Mouse (Mus musculus) lung, postnatal 4 days (tissue): ENCODE results near the gene Pi4k2a.

ENCODE experiments used
- DNase-seq, 2 experiments: peaks; one replicate each; pipeline ENCODE4 v3.0.0; 2021

The Pi4k2a gene

DNA sequence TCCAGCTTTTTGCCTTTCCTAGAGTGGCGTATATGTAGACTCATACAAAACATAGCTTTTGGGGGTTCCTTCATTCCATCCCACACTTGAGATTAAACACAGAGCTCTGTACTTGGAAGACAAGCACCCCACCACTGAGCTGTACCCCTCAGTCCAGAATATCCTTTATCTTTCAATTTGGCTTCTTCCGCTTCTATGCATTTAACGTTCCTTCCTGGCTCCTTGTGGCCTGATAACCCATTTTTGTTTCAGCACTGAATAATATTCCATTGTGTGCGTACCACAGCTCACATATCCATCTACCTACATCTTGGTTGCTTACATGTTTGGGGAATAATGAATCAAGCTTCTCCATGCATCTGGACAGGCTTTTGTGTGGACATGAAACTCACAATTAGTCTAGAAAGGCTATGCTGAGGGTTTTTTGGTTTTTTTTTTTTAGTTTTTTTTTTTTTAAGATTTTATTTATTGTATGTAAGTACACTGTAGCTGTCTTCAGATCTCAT, 47.0 kb downstream of the Pi4k2a start:
- DNase-seq = no peak

DNA sequence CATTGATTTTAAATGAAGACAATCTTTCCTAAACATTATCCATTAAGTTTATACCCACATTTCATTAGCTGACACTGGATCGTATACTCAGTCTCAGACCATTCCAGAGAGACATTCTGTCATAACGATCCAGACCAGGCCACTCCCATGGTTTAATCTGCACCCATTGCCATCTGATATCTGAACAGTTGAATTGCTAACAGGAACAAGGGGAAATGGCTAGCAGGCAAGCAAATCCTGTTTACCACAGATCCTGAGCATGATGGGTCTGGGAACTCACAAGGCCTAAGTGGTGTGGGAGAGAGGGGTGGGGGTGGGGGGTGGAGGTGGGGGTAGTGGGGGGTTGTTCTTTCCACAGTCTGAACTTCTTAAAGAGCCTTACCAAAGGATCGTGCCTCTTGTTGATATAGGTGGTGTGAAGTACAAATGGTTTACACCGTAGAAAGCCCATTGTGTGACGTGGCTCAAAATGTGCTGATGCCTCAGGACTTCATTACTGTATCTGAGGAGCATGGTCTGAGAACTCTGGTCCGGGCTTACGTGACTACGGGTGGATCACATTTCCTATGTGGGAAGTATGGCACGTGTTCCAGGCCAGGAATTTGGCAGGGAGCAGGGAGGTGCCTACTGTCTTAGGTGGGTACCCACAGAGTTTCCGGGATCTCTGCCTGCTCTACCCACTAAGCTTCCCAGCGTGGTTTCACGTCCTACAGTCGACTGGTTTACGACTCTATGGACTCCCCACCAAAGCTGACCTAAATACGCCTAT, 48.4 kb downstream of the Pi4k2a start:
- DNase-seq = no peak

- no peak for DNase-seq
These were observed 49.7 kb downstream of the Pi4k2a start for GRCm38 (mm10) chr19:42139724-42140517.

DNA sequence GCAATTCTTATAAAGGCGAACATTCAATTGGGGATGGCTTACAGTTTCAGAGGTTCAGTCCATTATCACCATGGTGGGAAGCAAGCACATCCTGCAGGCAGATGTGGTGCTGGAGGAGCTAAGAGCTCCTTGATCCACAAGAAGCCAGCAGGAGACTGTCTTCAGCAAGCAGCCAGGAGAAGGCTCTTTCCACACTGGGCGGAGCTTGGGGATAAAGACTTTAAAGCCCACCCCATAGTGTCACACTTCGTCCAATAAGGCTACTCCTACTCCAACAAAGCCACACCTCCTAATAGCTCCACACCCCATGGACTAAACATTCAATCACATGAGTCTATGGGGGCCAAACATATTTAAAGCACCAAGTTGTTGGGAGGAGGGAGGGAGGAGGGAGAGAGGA, 51.7 kb downstream of the Pi4k2a start:
- no peak for DNase-seq

DNA sequence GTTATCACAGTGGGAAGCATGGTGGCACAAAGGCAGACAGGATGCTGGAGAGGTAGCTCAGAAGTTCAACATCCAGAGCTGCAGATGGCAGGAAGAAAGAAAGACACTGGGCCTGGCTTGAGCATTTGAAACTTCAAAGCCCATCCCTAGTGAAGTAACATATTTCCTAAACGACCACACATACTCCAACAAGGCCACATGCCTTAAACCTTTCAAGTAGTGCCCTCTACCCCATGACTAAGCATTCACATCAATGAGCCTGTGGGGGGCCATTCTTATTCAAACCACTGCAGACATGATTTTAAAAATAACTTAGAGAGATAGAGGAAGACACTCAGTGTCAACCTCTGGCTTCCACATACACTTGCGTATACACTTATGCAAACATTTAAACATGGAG, 52.5 kb downstream of the Pi4k2a start:
- no peak for DNase-seq

DNA sequence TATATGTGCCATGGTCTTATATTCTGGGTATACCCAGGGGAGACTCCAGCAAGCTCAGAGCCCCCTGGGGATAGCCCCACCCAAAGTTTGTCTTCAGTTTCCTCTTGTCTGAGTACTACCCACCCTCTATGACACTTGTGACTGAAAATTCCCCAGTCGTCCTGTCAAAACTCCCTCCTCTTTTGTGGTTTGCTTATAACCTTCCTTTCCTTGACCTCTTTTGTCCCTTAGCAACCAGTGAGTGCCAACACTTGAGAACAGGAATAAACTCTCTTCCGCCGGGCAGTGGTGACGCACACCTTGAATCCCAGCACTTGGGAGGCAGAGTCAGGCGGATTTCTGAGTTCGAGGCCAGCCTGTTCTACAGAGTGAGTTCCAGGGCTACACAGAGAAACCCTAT, 53.8 kb downstream of the Pi4k2a start:
- peak in 1 of 2 experiments; percentile 51 for DNase-seq

DNA sequence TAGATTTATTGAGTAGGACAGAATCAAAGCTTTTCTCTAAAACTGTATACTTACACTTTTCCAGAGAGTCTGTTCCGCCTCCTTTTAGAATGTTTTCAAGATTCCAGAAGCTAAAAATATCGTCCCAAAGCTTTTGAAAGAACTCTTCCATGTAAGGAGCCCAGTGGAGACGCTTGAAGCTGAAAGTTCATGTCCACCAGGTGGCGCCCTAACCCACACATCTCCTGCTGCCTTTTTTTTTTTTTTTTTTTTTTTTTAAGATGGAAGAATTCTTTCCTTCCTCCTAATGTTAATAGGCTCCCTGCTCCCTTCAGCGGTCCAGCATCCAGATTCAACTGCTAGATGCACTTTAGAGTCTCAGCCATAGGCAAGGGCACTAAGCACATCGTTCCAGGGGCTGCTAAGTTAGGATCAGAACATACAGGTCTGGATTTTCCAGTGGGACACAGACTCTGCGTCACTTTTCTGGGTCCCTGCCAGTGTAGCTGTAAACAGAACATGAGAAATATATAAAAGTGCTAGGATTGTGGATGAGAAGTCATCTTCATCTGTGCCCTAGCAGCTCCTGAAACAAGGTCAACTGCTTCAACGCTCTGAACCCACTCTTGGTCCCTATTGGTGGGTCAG, 54.4 kb downstream of the Pi4k2a start:
- peak; percentile 89 to 90 for DNase-seq

DNA sequence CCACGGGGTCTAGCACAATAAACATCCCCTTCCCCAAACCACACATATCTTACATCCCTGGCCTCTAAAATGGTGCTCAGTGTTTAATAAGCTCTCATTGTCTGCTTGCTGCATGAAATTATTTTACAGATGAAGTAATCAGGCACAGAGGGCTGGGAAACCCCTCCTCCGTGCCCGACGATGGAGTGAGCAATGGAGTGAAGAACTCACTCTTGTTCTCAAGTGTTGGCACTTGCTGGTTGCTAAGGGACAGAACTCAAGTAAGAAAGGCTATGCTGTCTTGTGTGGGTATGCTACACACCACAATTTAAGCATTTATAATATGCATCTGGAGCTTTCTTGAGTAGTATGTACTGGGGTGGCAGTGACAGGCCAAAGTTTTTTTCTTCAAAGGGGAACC, 54.9 kb downstream of the Pi4k2a start:
- DNase-seq = peak; percentile 57 to 65

- DNase-seq = no peak
These were observed 55.5 kb downstream of the Pi4k2a start for GRCm38 (mm10) chr19:42145731-42146130.

DNA sequence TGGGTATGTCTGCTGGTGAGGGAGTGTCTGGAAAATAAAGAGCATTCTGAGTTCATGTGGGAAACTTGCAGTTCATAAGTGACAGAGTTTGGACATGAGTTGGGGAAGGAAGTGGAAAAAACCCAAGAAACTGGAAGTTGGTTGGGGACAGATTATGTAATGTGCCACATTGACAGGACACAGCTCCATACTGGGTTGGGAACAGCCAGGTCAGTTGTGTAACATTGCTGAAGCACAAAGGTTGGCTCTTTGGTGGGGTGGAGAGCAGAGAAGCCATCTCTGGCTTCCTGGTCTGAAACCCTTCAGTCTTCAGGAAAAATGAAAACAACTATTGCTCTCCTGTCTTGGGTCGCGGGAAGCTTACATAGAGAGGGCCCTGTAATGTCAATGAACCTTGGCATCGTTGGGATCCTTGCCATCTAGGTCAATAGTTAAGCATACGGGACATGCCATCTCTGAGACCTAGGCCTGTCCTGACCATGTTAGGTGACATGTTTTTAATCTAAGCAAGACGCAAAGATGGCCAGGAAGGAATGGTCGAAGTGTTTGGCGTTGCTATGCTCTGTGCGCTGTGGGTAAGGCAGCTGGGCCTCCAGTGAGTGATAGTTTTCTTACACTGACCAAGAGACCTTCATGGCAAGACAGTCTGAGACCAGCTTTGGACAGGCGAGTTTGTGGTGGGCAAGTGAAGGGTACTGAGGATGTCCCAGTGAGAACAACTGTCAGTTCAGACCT, 56.2 kb downstream of the Pi4k2a start:
- DNase-seq = no peak

DNA sequence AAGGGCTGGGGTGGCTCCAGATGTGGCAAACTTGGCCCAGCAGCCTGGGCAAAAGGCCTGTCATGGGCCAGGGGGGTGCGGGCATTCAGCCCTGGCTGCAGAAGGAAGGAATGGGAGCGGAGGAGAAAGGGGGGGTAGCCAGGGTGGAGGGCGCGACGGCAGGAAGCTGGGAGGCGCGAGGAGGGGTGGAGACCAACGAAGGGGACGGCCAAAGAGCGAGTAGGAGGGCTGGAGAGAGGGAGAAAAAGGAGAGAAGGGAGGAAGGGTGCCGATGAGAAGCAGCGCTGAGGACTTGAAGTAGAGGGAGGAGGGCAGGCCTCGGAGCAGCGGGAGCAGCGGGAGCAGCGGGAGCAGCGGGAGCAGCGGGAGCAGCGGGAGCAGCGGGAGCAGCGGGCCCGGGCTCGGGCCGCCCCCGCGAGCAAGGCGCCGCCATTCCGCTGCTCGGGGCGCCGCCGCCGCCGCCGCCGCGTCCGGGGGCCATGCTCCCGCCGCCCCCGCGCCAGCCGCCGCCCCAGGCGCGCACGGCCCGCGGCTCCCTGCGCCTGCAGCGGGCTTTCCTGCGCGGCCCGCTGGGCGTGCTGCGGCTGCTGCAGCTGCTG, 57.0 kb downstream of the Pi4k2a start, which contains the start of gene Marveld1:
Gene Marveld1, plus strand, starts transcription at position 231 of the 599 bp plus-strand sequence.
- peak; percentile 91 to 94 for DNase-seq

DNA sequence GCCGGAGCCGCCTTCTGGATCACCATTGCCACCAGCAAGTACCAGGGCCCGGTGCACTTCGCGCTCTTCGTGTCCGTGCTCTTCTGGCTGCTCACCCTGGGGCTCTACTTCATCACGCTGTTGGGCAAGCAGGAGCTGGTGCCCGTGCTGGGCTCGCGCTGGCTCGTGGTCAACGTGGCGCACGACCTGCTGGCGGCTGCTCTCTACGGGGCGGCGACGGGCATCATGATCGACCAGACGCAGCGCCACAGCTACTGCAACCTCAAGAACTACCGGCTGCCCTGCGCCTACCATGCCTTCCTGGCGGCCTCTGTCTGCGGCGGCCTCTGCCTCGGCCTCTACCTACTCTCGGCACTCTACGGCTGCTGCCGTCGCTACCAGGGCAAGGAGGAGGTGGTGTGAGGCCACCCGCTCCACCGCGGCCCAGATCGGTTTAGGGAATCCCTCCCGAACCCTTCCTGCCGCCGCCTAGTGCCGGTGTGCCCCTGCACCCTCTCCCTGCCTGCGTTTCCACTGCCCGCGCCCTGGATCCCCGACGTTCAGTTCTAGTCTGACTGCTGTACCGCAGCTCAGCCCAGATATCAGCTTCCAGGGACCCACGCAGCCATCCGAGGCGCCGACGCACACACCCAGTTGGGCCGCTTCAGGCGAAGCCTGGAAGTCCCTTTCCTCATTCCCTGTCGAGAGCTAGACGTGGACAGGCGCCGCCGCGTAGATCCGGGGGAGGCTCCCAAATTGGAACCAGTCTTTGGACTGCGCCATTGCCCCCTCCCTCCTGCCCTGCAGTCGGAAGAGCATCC, 57.7 kb downstream of the Pi4k2a start:
- DNase-seq = peak; percentile 79 to 89

GRCm38 (mm10) chr19:42148569-42148860, 58.2 kb downstream of the Pi4k2a start:
- no peak for DNase-seq

DNA sequence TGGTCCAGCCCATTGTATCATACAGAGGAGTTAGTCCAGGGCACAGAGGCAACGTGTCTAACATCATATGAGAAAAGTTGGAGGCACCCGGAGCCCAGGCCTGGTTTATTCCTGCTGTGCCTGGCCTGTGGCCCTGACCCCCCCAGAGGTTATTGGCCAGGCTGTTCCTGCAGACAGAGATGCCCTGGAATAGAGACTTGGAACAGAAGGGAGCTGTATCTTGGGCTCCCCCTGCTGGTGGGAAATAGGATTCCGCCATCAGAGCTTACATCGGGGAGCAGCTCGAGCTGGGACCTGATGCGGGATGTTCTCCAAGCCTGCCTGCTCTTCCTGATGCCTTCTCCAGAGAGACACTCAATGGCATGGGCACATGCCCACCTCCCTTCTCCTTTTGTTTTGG, 61.7 kb downstream of the Pi4k2a start:
- peak; percentile 88 to 90 for DNase-seq

DNA sequence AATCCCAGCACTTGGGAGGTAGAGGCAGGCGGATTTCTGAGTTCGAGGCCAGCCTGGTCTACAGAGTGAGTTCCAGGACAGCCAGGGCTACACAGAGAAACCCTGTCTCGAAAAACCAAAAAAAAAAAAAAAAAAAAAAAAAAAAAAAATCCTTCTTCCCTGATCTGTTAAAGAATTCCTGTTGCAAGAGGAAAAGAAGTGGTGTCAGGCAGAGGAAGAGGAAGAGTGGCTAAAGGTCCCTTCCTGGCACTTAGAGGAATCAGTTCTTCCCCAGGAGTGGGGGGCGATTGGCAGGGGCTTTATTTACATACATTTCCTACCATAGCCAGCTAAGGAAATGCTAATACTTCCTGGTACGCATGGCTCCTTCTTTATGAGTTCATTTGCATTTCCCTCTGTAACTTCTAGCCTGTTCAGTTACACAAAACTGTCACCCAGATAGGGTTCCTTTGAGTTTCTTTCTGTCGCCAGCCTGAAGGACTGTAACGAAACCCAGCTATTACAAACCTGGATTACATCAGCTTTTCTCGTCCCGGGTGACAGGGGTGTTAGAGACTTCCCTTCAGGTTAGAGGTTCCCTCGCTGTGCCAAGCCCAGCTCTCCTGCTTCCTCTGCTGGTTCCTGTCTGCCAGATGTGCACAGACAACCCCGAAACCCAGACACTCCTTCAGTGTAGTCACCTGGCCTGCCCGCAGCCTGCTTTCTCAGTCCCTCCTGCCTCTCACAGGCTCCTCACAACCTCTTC, 67.4 kb downstream of the Pi4k2a start:
- DNase-seq = no peak

GRCm38 (mm10) chr19:42158246-42159017, 68.2 kb downstream of the Pi4k2a start:
- DNase-seq = no peak

- no peak for DNase-seq
These were observed 73.5 kb downstream of the Pi4k2a start, which contains the start of gene Zfyve27 for GRCm38 (mm10) chr19:42163764-42164163. Gene Zfyve27, plus strand, starts transcription at chr19:42163951.

- DNase-seq = no peak
These were observed 73.9 kb downstream of the Pi4k2a start for GRCm38 (mm10) chr19:42164188-42164587.

- peak; percentile 84 to 90 for DNase-seq
These were observed 75.9 kb downstream of the Pi4k2a start for GRCm38 (mm10) chr19:42166130-42166529.

DNA sequence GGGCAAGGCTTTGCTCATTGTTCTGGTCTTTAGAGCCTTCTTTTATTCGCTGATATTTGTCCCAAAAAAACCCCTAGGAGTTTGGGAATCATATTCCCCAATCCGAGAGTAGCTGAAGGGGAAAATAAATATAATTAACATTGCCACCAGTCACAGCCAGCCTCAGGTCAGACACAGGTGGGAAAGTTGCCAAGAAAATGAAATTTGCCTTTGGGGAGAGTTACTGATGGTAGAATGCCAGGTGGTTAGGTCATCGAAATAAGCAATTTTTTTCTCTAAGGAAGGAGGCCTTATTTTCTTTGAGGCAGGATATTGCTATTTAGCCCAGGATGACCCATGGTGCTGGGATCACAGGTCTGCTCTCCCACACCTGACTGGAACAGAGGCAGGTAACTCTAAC, 76.5 kb downstream of the Pi4k2a start:
- no peak for DNase-seq
